Mouse (Mus musculus) activated CD4-positive, CD25-positive, alpha-beta regulatory T cell (primary cell): Measurements from ENCODE around the gene Haus6. TPM values are rescaled to one million over a fixed set of nuclear protein-coding genes. Genes with fewer than 3 reads are reported as not detected.

Experiments
- polyA plus RNA-seq, 2 experiments: library from polyadenylated mRNA; unstranded; fragments of 100-300 nt; shearing (Covaris generic); gene quantifications; one replicate each; pipeline ENCODE4 v1.2.1; 2017

Gene Haus6
- 10 to 100 TPM; 15.8 to 17.5 TPM for polyA plus RNA-seq

DNA sequence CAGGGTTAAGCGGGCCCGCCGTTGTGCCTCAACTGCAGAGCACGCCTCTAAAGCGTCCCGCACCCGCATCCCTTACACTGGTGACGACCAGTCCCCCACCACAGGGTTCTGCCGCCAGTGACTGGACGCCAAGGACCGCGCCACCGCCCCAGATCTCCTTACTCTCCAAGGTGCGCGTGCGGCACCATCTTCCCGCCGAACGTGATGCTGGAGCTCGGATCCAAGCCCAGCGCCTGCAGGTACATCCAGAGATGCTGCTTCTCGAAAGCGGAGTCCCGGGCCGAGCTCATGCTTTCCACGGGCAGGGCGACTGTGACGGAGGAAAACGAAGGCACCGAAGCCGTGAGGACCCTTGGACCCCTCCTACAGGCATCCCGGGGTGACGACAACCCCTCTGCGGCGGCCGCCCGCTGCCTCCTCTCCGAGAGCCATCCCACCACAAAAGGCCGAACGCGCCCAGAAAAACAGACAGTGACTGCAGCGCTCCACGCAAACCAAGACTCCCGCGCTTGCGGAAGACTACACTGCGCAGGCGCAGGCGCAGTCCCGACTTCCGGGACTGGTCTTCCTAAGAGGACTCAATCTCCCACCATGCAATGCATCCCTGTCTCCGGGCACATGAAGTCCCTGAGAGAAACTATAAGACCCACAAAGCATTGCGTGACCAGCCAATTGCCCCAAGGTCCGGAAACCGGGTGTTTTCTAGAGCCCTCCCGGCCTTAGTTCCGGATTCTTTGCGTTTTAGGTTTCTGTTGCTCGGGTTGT lies at the start of gene Haus6:
TSS of gene Haus6 (minus strand) at position 532 of the 765 bp plus-strand sequence.

DNA sequence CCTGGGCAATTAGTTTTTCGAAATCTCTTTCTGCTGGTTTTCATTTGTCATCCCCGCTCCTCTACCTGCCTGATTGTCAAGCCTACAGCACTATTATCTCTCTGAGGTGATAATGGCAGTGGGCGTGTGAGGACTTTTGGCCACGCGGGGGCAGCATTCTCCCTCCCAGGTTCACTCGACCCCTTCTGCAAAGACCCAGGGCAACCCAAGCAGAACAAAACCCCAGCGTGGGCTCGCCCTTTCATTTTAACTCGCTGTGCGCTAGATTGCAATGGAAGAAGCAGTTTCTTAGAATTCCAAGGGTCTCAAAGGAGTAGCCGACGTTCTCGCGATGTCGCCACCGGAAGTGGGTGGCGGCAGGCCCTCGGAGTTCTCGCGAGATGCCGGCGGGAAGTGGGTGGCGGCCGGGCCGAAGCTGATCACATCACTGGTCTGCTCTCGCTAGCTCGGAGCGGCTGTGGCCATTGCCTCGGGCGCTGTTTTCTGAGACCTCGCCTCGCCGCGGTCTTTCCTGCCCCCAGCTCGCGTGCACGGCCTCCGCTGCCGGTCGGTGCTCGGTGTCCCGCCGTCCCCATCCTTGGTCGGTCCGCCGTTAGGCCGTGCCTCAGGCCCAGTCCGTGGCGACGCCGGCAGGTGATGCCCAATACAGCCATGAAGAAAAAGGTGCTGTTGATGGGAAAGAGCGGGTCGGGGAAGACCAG lies 36.4 kb downstream of the Haus6 start, which contains the start of gene Rraga:
TSS of gene Rraga (plus strand) at position 386 of the 701 bp plus-strand sequence.

DNA sequence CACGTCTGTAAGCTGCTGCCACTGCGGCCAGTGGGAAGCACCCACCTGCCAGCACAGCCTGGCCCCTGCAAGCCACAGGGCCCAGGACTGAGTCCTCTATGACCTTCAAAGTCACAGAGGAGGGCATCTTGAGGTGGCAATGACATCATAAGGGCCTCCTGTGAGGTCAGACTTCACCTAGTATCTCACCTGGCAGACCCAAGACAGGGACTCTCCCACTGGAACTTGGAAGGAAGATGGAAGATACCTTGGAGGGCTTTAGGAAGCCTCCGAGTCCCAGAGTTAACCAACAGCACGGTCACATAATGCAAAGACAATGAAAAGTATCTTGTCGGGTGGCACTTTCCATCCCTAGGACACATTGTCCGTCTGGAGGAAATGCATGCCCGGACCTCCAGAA lies 53.6 kb downstream of the Haus6 start, which contains the start of gene Saxo1:
TSS of gene Saxo1 (minus strand) at position 101 of the 400 bp plus-strand sequence.

Other genes starting within 250 kb of the Haus6 start
- gene Saxo1, start 53.7 kb downstream of the Haus6 start, polyA plus RNA-seq, result not detected
- 10 to 100 TPM; 49.3 to 65.8 TPM for gene Rraga, start 36.4 kb downstream of the Haus6 start, polyA plus RNA-seq
- 10 to 100 TPM; 24.9 to 34.6 TPM for gene Plin2, start 58.0 kb upstream of the Haus6 start, polyA plus RNA-seq
- gene Dennd4c, start 136.5 kb upstream of the Haus6 start, polyA plus RNA-seq, result 10 to 100 TPM in 1 of 2 experiments, 1 to 10 TPM in 1; 9.3 to 10.8 TPM
- 100 to 1,000 TPM; 484 to 744 TPM for gene Rps6, start 245.4 kb upstream of the Haus6 start, polyA plus RNA-seq